Mouse (Mus musculus) heart, adult 2 months (tissue): ENCODE results near the gene Smim24.

Experiments used
- CTCF ChIP-seq: fragments of 200-600 bp; IDR thresholded peaks from 2 replicates; pipeline ENCODE4 v1.8.1; 2022; ENCODE audit warnings: antibody characterized with exemption, mild to moderate bottlenecking, moderate library complexity
- POLR2A ChIP-seq: fragments of 200-500 bp; IDR thresholded peaks from 2 replicates; pipeline ENCODE4 v1.6.1; 2011; ENCODE audit warnings: mild to moderate bottlenecking, low read depth, low read length, control low read depth; ENCODE audit not compliant: insufficient read depth

GRCm38 (mm10) chr10:81399798-81400308 lies 7.0 kb downstream of the Smim24 start:
- no peak for TF ChIP-seq POLR2A
- TF ChIP-seq CTCF = no peak
